Mouse (Mus musculus) stomach, postnatal 0 days (tissue): ENCODE measurements around the gene Zfp420.

Source experiments
- CTCF ChIP-seq: IDR thresholded peaks from 2 replicates; pipeline ENCODE4 v1.5.1; 2016; ENCODE audit warnings: antibody characterized with exemption, low read depth, mild to moderate bottlenecking, moderate library complexity
- EP300 ChIP-seq: optimal IDR thresholded peaks from 2 replicates; pipeline ENCODE3; 2016; ENCODE audit warnings: antibody characterized with exemption

GRCm38 (mm10) chr7:29818619-29819254, 41.0 kb upstream of the Zfp420 start:
- TF ChIP-seq CTCF: no peak
- TF ChIP-seq EP300: no peak
